Mouse (Mus musculus): ENCODE measurements around the gene Sptbn1. TPM values are rescaled to one million over a fixed set of nuclear protein-coding genes. Genes with fewer than 3 reads are reported as not detected.

Sptbn1 gene
- polyA plus RNA-seq (2016; fragmentation: Nextera tagmentation; extraction: Ambion mirVana): 82.6 and 83.7 TPM in 2 replicates

DNA sequence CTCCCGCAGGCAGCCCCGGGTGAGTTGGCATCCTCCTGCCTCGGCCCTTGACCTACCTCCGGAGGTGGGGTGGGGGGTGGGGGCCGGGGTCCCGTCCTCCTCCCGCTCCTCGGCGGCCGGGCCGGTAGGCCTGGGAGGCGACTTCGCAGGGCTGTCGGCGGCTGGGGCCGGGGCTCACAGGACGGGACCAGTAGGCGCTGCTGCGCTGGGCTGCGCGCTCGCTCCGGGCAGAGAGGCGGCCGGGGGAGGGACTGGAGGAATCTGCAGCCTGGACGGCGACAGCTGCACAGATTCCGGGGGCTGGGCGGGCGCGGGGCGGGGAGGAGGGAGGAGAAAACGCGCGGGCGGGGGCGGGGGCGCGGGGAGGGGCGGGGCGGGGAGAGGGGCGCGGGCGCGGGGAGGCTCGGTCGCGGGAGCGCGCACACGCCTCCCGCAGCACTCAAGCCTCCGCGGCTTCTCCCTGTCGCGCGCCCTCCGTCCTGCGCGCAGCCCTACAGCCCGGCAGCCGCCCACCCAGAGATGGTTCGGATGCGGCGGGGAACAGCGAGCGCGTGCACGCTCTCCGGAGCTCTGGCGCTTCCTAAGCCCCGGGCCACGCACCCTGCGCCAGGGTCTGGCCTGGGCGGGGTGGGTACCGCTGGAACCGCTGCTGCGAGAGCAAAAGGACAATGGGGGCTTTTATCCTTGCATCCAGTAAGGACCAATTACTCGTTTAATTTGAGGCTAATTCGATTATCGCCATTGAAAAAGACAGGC, at the start of gene Sptbn1:
Gene Sptbn1, minus strand, starts transcription at position 284 of the 756 bp plus-strand sequence.
- no peaks in the 10 kb centered on the region for H3K36me3 ChIP-seq
- H3K27me3 ChIP-seq: no peaks in the 10 kb centered on the region
- H3K4me3 ChIP-seq: peak within 1 kb of the TSS; percentile 91
- under 1% methylated on average over 33 of the region's 81 CpGs for WGBS
- peak within 1 kb of the TSS; percentile 88 for H3K9ac ChIP-seq
- H3K4me1 ChIP-seq: peaks cover 12% of the 10 kb centered on the region
- peak within 1 kb of the TSS; percentile 91 for H3K4me2 ChIP-seq (replicated peaks)
- peak within 1 kb of the TSS; percentile 91 for H3K27ac ChIP-seq
- peak; percentile 99 for ATAC-seq (ENCODE audit: insufficient number of reproducible peaks, insufficient read depth, low FRiP score, low TSS enrichment)
- no peaks in the 10 kb centered on the region for H3K9me3 ChIP-seq

GRCm38 (mm10) chr11:30294279-30294678, 26.3 kb upstream of the Sptbn1 start:
- Histone ChIP-seq H3K36me3 (no peaks in the 10 kb centered on the region), H3K4me3 (no peak overlapping the region)

GRCm38 (mm10) chr11:30292221-30293160, 24.5 kb upstream of the Sptbn1 start:
- Histone ChIP-seq H3K27ac (no peak overlapping the region), H3K9ac (no peak overlapping the region), H3K9me3 (no peaks in the 10 kb centered on the region), H3K27me3 (no peaks in the 10 kb centered on the region), H3K36me3 (no peaks in the 10 kb centered on the region), H3K4me1 (no peaks in the 10 kb centered on the region), H3K4me2 (replicated peaks) (no peak overlapping the region), H3K4me3 (no peak overlapping the region)
- WGBS: 94% methylated on average over 3 of the region's 3 CpGs
- no peak for ATAC-seq (ENCODE audit: insufficient number of reproducible peaks, insufficient read depth, low FRiP score, low TSS enrichment)

More at GRCm38 (mm10) chr11:30294279-30294678, 26.3 kb upstream of the Sptbn1 start:
- Histone ChIP-seq H3K27me3 (no peaks in the 10 kb centered on the region), H3K9me3 (no peaks in the 10 kb centered on the region), H3K4me1 (no peaks in the 10 kb centered on the region), H3K4me2 (replicated peaks) (no peak overlapping the region), H3K9ac (no peak overlapping the region), H3K27ac (no peak overlapping the region)
- no peak for ATAC-seq (ENCODE audit: insufficient number of reproducible peaks, insufficient read depth, low FRiP score, low TSS enrichment)

DNA sequence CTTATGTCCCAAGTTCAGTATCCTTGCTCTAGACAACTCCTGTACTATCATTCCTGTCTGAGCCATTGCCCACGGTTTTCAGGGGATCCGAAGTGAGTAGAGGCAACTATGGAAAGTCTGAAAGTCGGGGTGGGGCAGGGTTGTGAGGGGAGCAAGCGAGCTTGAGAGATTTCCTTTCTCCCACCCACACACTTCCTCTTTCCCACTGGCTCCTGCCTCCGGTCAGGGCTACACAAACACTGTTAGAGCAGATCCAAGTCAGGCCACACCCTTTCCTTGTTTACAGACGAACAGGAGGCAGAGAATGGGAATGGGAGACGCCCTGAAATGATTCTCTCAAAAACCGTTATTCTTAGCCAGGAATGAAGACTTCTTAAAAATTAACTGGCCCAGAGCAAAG, 23.2 kb upstream of the Sptbn1 start:
- no peak for ATAC-seq (ENCODE audit: insufficient number of reproducible peaks, insufficient read depth, low FRiP score, low TSS enrichment)
- no peak overlapping the region for H3K27ac ChIP-seq
- no peaks in the 10 kb centered on the region for H3K9me3 ChIP-seq
- no peaks in the 10 kb centered on the region for H3K27me3 ChIP-seq
- H3K9ac ChIP-seq: no peak overlapping the region
- WGBS: 50% methylated on average over 8 of the region's 8 CpGs
- H3K36me3 ChIP-seq: no peaks in the 10 kb centered on the region
- H3K4me2 ChIP-seq (replicated peaks): no peak overlapping the region
- no peak overlapping the region for H3K4me3 ChIP-seq
- no peaks in the 10 kb centered on the region for H3K4me1 ChIP-seq

DNA sequence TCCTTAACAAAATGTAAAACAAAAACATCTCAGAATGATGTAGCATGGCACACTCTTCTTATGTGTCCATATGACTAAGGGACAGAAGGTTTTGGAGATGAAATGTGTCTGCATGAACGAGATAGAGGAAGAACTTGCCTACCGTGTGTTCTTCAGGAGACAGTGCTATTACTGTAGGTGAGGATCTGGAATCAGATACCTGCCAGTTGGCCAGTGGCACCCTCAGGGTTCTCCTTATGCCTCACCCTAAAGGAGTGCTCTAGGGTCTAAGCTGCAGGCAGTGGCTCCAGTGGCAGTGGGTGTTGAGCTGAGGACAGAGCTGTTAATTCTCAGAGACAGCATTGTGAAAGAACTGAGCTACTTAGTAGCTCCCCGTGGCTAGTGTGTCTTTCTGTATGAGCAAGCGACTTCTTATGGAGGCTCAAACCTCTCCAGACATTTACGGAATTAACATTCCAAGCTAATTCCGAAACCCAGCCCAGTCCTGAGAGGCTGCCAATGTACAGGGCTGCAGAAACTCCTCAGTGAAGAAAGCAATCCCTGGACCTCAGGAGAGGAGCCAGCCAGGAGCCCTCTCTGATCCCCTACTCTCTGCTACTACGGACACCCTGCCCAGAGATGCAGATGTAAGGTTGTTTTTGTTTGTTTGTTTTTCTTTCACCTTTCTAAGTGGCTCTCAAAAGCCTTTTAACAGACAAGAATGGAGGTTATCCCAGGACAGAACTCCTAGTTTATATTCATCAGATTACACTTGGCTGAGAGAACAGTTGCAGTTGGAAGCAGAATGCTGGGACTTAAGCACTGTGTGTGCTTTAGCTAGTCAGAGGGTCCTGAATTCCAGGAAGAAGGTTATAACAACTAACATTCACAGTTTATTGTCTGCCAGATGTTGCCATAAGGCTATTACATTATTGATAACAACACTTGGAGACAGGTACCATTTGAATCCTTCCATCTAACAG, 21.8 kb upstream of the Sptbn1 start:
- H3K4me2 ChIP-seq (replicated peaks): no peak overlapping the region
- H3K9ac ChIP-seq: no peak overlapping the region
- H3K36me3 ChIP-seq: no peaks in the 10 kb centered on the region
- H3K4me3 ChIP-seq: no peak overlapping the region
- no peaks in the 10 kb centered on the region for H3K9me3 ChIP-seq
- no peaks in the 10 kb centered on the region for H3K4me1 ChIP-seq
- 53% methylated on average over 7 of the region's 7 CpGs for WGBS
- no peak for ATAC-seq (ENCODE audit: insufficient number of reproducible peaks, insufficient read depth, low FRiP score, low TSS enrichment)
- no peak overlapping the region for H3K27ac ChIP-seq
- no peaks in the 10 kb centered on the region for H3K27me3 ChIP-seq

- 84% methylated on average over 2 of the region's 2 CpGs for WGBS
- no peak for ATAC-seq (ENCODE audit: insufficient number of reproducible peaks, insufficient read depth, low FRiP score, low TSS enrichment)
- Histone ChIP-seq H3K4me2 (replicated peaks) (no peak overlapping the region), H3K27me3 (no peaks in the 10 kb centered on the region), H3K4me3 (no peak overlapping the region), H3K4me1 (no peaks in the 10 kb centered on the region), H3K36me3 (no peaks in the 10 kb centered on the region), H3K9ac (no peak overlapping the region), H3K9me3 (no peaks in the 10 kb centered on the region), H3K27ac (no peak overlapping the region)
Observed at GRCm38 (mm10) chr11:30288075-30288474, 20.1 kb upstream of the Sptbn1 start.

DNA sequence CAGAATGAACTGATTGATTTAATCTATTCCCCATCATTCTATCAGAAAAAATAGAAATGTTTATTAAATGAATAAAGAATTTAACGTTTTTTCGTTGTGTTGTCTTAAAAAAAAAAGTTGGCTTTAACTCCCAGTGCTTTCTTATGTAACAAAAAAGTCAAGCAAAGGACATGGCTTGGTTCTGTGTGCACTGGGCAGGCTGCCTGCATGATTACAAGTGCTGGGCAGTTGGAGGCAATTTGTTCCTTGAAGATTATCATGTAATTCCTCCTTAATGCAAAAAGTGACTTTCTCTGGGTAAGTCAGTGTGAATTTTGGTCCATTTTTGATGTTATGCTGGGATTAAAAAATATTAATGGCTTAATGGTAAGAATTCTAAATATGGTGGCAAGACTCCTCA, 15.7 kb upstream of the Sptbn1 start:
- Histone ChIP-seq H3K36me3 (no peaks in the 10 kb centered on the region), H3K27me3 (no peaks in the 10 kb centered on the region), H3K9ac (no peak overlapping the region), H3K4me1 (no peaks in the 10 kb centered on the region), H3K4me2 (replicated peaks) (no peak overlapping the region), H3K4me3 (no peak overlapping the region), H3K27ac (no peak overlapping the region), H3K9me3 (no peaks in the 10 kb centered on the region)
- no peak for ATAC-seq (ENCODE audit: insufficient number of reproducible peaks, insufficient read depth, low FRiP score, low TSS enrichment)
- 67% methylated on average over 2 of the region's 2 CpGs for WGBS

DNA sequence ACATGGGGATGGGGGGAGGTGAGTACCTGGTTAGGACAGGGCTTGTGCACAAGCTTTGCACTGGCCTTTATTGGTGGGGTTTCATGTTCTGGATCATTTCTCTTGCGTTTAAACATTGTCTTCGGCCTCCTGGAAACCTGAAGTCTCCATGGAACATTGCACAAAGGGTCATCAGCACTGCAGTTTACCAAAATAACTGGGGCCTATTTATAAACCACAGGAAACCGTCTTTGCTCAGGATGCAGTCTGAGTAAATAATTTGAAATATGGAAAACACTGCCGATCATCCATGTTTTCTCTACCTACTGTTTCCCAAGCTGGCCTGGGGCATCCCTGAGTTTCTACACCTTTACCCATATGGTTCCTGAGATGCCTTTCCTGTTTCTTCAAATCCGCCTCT, 13.1 kb upstream of the Sptbn1 start:
- 75% methylated on average over 5 of the region's 5 CpGs for WGBS
- H3K27me3 ChIP-seq: no peaks in the 10 kb centered on the region
- ATAC-seq (ENCODE audit: insufficient number of reproducible peaks, insufficient read depth, low FRiP score, low TSS enrichment): no peak

GRCm38 (mm10) chr11:30279278-30279677, 11.3 kb upstream of the Sptbn1 start:
- 75% methylated on average over 5 of the region's 5 CpGs for WGBS
- Histone ChIP-seq H3K9ac (no peak overlapping the region), H3K36me3 (no peaks in the 10 kb centered on the region), H3K4me1 (no peaks in the 10 kb centered on the region), H3K27me3 (no peaks in the 10 kb centered on the region), H3K4me2 (replicated peaks) (no peak overlapping the region), H3K4me3 (no peak overlapping the region), H3K9me3 (no peaks in the 10 kb centered on the region), H3K27ac (no peak overlapping the region)
- no peak for ATAC-seq (ENCODE audit: insufficient number of reproducible peaks, insufficient read depth, low FRiP score, low TSS enrichment)

More for the DNA sequence above, 13.1 kb upstream of the Sptbn1 start:
- H3K4me2 ChIP-seq (replicated peaks): no peak overlapping the region
- no peak overlapping the region for H3K9ac ChIP-seq
- H3K4me1 ChIP-seq: no peaks in the 10 kb centered on the region
- H3K9me3 ChIP-seq: no peaks in the 10 kb centered on the region
- H3K36me3 ChIP-seq: no peaks in the 10 kb centered on the region
- no peak overlapping the region for H3K27ac ChIP-seq
- H3K4me3 ChIP-seq: no peak overlapping the region

DNA sequence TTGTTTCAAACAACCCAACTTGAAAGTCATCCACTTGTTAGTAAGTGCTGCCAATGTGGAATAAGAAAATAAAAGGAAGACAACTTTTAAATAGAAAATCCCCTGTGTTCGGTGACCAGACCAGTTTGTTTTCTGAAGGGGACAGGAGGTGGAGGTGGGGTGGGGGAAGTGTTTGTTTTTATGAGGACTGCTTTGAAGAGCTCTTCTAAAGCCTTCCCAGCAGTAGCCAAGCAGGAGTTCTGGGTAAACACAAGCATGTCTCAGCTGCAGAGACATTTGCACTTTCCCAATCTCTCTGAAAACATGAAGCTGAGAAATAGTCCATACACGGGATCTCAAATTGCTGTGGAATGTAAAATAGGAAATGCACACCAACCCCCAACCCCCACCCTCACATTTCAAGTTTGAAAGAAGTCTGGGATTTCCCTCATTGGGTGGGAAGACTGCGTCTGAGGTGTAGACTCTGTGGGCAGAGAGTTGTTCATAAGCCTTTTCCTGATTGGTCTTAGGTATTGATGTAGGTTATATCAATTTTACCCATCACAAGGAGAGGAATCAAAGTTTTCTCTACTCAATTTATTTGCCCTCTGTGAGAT, 7.6 kb upstream of the Sptbn1 start:
- no peaks in the 10 kb centered on the region for H3K27me3 ChIP-seq
- H3K4me2 ChIP-seq (replicated peaks): no peak overlapping the region
- ATAC-seq (ENCODE audit: insufficient number of reproducible peaks, insufficient read depth, low FRiP score, low TSS enrichment): no peak

DNA sequence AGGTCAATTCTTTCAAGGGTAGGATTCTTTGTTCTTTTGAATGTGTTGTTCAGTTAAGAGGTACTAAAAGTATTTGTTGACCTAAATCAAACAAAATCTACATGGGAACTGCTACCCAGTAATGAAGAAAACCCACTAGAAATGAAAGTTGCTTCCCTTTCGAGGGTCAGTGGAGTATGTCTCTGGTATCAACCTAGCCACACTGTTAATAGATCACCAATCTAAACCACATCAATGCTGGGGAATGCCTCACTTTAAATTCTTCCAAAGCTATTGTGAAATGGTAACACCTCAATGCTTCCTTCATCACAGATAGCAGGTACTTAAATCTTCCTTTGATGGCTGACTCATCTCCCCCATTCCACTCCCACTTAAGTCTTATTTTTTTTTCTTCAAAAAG, 1.5 kb upstream of the Sptbn1 start:
- no peak for ATAC-seq (ENCODE audit: insufficient number of reproducible peaks, insufficient read depth, low FRiP score, low TSS enrichment)
- H3K4me2 ChIP-seq (replicated peaks): no peak overlapping the region

More for the DNA sequence above, 7.6 kb upstream of the Sptbn1 start:
- H3K4me1 ChIP-seq: no peaks in the 10 kb centered on the region
- no peak overlapping the region for H3K27ac ChIP-seq
- 38% methylated on average over 3 of the region's 3 CpGs for WGBS
- no peaks in the 10 kb centered on the region for H3K36me3 ChIP-seq
- H3K9ac ChIP-seq: no peak overlapping the region
- no peak overlapping the region for H3K4me3 ChIP-seq
- no peaks in the 10 kb centered on the region for H3K9me3 ChIP-seq

More for the DNA sequence above, 1.5 kb upstream of the Sptbn1 start:
- WGBS: 82% methylated on average over 1 of the region's 1 CpGs
- no peaks in the 10 kb centered on the region for H3K27me3 ChIP-seq
- H3K9ac ChIP-seq: no peak overlapping the region
- H3K4me1 ChIP-seq: peaks cover 12% of the 10 kb centered on the region
- no peaks in the 10 kb centered on the region for H3K9me3 ChIP-seq
- H3K27ac ChIP-seq: no peak overlapping the region
- H3K4me3 ChIP-seq: no peak overlapping the region
- no peaks in the 10 kb centered on the region for H3K36me3 ChIP-seq
